Mouse (Mus musculus) heart, postnatal 0 days (tissue): ENCODE results near the gene Lrrc74b. TPM values are rescaled to one million over a fixed set of nuclear protein-coding genes. Genes with fewer than 3 reads are reported as not detected.

Source experiments
- ATAC-seq: fragments of 200-750 bp; cut with Nextera tagmentation; 2 replicates; pipeline ENCODE4 v1.8.0; 2017; ENCODE audit warnings: low read depth, moderate number of reproducible peaks, moderate library complexity; ENCODE audit not compliant: insufficient read depth
- DNase-seq: peaks from one replicate; pipeline ENCODE4 v3.0.0-alpha.2; 2016; ENCODE audit warnings: low spot score
- H3K27ac ChIP-seq: fragments of 300-500 bp; sonication (generic); 2 replicates; pipeline ENCODE4 v1.5.1; 2014; ENCODE audit warnings: low read depth, mild to moderate bottlenecking
- H3K27me3 ChIP-seq: fragments of 300-500 bp; sonication (generic); 2 replicates; pipeline ENCODE4 v1.6.1; 2014; ENCODE audit warnings: low read length, mixed read lengths; ENCODE audit not compliant: control insufficient read depth, insufficient read depth
- H3K36me3 ChIP-seq: fragments of 300-500 bp; sonication (generic); replicated peaks from 2 replicates; pipeline ENCODE4 v1.6.1; 2014; ENCODE audit warnings: low read length, mixed read lengths; ENCODE audit not compliant: control insufficient read depth, insufficient read depth
- H3K4me1 ChIP-seq: fragments of 300-500 bp; sonication (generic); 2 replicates; pipeline ENCODE4 v1.6.1; 2014; ENCODE audit warnings: antibody characterized with exemption; ENCODE audit not compliant: control insufficient read depth, insufficient read depth
- H3K4me2 ChIP-seq: fragments of 300-500 bp; sonication (generic); 2 replicates; pipeline ENCODE4 v1.6.1; 2014; ENCODE audit warnings: low read depth, mild to moderate bottlenecking, low read length, moderate library complexity
- H3K4me3 ChIP-seq: fragments of 300-500 bp; sonication (generic); 2 replicates; pipeline ENCODE4 v1.5.1; 2014; ENCODE audit warnings: low read depth, low read length
- H3K9ac ChIP-seq: fragments of 300-500 bp; sonication (generic); replicated peaks from 2 replicates; pipeline ENCODE4 v1.6.1; 2014; ENCODE audit warnings: low read depth, low read length, mixed read lengths
- H3K9me3 ChIP-seq: fragments of 300-500 bp; sonication (generic); replicated peaks from 2 replicates; pipeline ENCODE4 v1.6.1; 2016; ENCODE audit warnings: low read length; ENCODE audit not compliant: control insufficient read depth
- CTCF ChIP-seq: IDR thresholded peaks from 2 replicates; pipeline ENCODE4 v1.5.1; 2016; ENCODE audit warnings: antibody characterized with exemption, control low read depth, low read depth
- EP300 ChIP-seq: IDR thresholded peaks from 2 replicates; pipeline ENCODE4 v1.6.1; 2016; ENCODE audit warnings: antibody characterized with exemption, low read depth
- WGBS: fragments of 180-500 bp; shearing (Covaris S2); extraction: QIAGEN DNeasy Blood & Tissue Kit; methylation state at CpG from one replicate; pipeline ENCODE4 v1.1.7; 2014; 5-methylcytosine and 5-hydroxymethylcytosine counted together
- polyA plus RNA-seq: library from polyadenylated mRNA; unstranded; fragments of >200 nt; fragmentation: Nextera tagmentation; extraction: Ambion mirVana; gene quantifications from 2 replicates; pipeline ENCODE4 v1.2.1, GENCODE M21; 2015
- total RNA-seq: library from RNA; depleted of rRNA; stranded (reverse); fragments of >200 nt; gene quantifications from 2 replicates; pipeline ENCODE4 v1.2.3, GENCODE M21; 2014; ENCODE audit warnings: low replicate concordance

Gene Lrrc74b
- total and polyA plus RNA-seq, 2 experiments from 2014 or later, result 0.10 TPM; not detected in 1

- peaks cover 7% of the 10 kb centered on the region; the same call in 1 of the 2 replicates for H3K4me1 ChIP-seq
- no peak overlapping the region for H3K4me2 ChIP-seq
- TF ChIP-seq CTCF, result no peak
- TF ChIP-seq EP300, result no peak
- DNase-seq, result no peak
- 53% methylated on average over 3 of the region's 3 CpGs for WGBS
- no peak for ATAC-seq
- H3K4me3 ChIP-seq, result no peak overlapping the region
- no peaks in the 10 kb centered on the region for H3K9me3 ChIP-seq
- no peak overlapping the region for H3K9ac ChIP-seq
- H3K27ac ChIP-seq, result no peak overlapping the region
- H3K36me3 ChIP-seq, result no peaks in the 10 kb centered on the region
- H3K27me3 ChIP-seq, result 0 out of 2 replicates have a peak, but pooled peaks cover 15% of the 10 kb centered on the region
These were observed 3.7 kb upstream of the Lrrc74b start for GRCm38 (mm10) chr16:17564771-17565170.

- H3K27me3 ChIP-seq, result 0 out of 2 replicates have a peak, but pooled peaks cover 15% of the 10 kb centered on the region
- no peaks in the 10 kb centered on the region for H3K9me3 ChIP-seq
- no peak for DNase-seq
- no peak for ATAC-seq
- no peak overlapping the region for H3K9ac ChIP-seq
- peaks cover 7% of the 10 kb centered on the region; the same call in 1 of the 2 replicates for H3K4me1 ChIP-seq
- H3K4me3 ChIP-seq, result no peak overlapping the region
- TF ChIP-seq CTCF, result no peak
- no peak for TF ChIP-seq EP300
- H3K27ac ChIP-seq, result no peak overlapping the region
- H3K36me3 ChIP-seq, result no peaks in the 10 kb centered on the region
- no peak overlapping the region for H3K4me2 ChIP-seq
- WGBS, result 59% methylated on average over 2 of the region's 2 CpGs
These were observed 3.2 kb upstream of the Lrrc74b start for GRCm38 (mm10) chr16:17564221-17564620.

- DNase-seq, result no peak
- Histone ChIP-seq H3K9ac (no peak overlapping the region), H3K9me3 (no peaks in the 10 kb centered on the region), H3K36me3 (no peaks in the 10 kb centered on the region), H3K27ac (no peak overlapping the region), H3K4me3 (no peak overlapping the region), H3K27me3 (0 out of 2 replicates have a peak, but pooled peaks cover 15% of the 10 kb centered on the region), H3K4me1 (peaks cover 7% of the 10 kb centered on the region; the same call in 1 of the 2 replicates), H3K4me2 (no peak overlapping the region)
- WGBS, result 45% methylated on average over 1 of the region's 1 CpGs
- ATAC-seq, result no peak
- TF ChIP-seq EP300 (no peak), CTCF (no peak)
These were observed 2.5 kb upstream of the Lrrc74b start for GRCm38 (mm10) chr16:17563580-17563979.

- Histone ChIP-seq H3K4me2 (peak within 1 kb of the TSS; percentile 68), H3K36me3 (no peaks in the 10 kb centered on the region), H3K4me3 (peak within 1 kb of the TSS; percentile 33), H3K9me3 (no peaks in the 10 kb centered on the region), H3K27ac (peak within 1 kb of the TSS; percentile 14; the same call in 1 of the 2 replicates), H3K9ac (peak within 1 kb of the TSS; percentile 36), H3K27me3 (0 out of 2 replicates have a peak, but pooled peaks cover 11% of the 10 kb centered on the region), H3K4me1 (peaks cover 11% of the 10 kb centered on the region; the same call in 1 of the 2 replicates)
- 1% methylated on average over 10 of the region's 10 CpGs for WGBS
- DNase-seq (peak; percentile 67), ATAC-seq (peak; percentile 66)
- TF ChIP-seq EP300, result no peak
- TF ChIP-seq CTCF, result no peak
These were observed 733 bp upstream of the Lrrc74b start, which contains the start of gene P2rx6 for GRCm38 (mm10) chr16:17561751-17562208. Gene P2rx6 (plus strand): TSS chr16:17561885.

- Histone ChIP-seq H3K27ac (no peak overlapping the region), H3K9ac (no peak overlapping the region), H3K4me2 (no peak overlapping the region; the same call in 1 of the 2 replicates), H3K27me3 (0 out of 2 replicates have a peak, but pooled peaks cover 11% of the 10 kb centered on the region), H3K4me1 (peaks cover 20% of the 10 kb centered on the region), H3K36me3 (no peaks in the 10 kb centered on the region), H3K4me3 (no peak overlapping the region), H3K9me3 (no peaks in the 10 kb centered on the region)
- DNase-seq, result no peak
- WGBS, result 71% methylated on average over 9 of the region's 9 CpGs
- TF ChIP-seq CTCF, result no peak
- TF ChIP-seq EP300, result no peak
- ATAC-seq, result no peak
These were observed 1.5 kb downstream of the Lrrc74b start for GRCm38 (mm10) chr16:17559396-17560027.
